Mouse (Mus musculus): ENCODE data around the gene Mertk. TPM values are rescaled to one million over a fixed set of nuclear protein-coding genes. Genes with fewer than 3 reads are reported as not detected.

Gene Mertk
- polyA plus RNA-seq, 1 experiment from 2014 or later, result 1.4 TPM

GRCm38 (mm10) chr2:128850036-128850435, 151.3 kb downstream of the Mertk start:
- Histone ChIP-seq H3K27ac (replicated peaks; ENCODE audit: low read depth, low read length) (no peak overlapping the region), H3K4me1 (ENCODE audit: control insufficient read depth, insufficient read depth, low read length) (no peaks in the 10 kb centered on the region), H3K27me3 (ENCODE audit: control insufficient read depth, insufficient read depth, low read length) (no peaks in the 10 kb centered on the region), H3K36me3 (ENCODE audit: control insufficient read depth, insufficient read depth, low read length) (peaks cover 91% of the 10 kb centered on the region), H3K9me3 (ENCODE audit: control insufficient read depth, low read length) (no peaks in the 10 kb centered on the region), H3K9ac (replicated peaks; ENCODE audit: low read length) (no peak overlapping the region), H3K4me3 (replicated peaks; ENCODE audit: low read depth, low read length) (no peak overlapping the region), H3K4me2 (ENCODE audit: low read length) (no peak overlapping the region)
- WGBS, result 98% methylated on average over 2 of the region's 2 CpGs
- no peak for DNase-seq
- ATAC-seq (ENCODE audit: low FRiP score, low TSS enrichment), result no peak

Other genes starting within 250 kb of the Mertk start
- not detected in 2 replicates for gene Spdye4c, start 107.7 kb upstream of the Mertk start, polyA plus RNA-seq (2014; fragmentation: Nextera tagmentation; extraction: Ambion mirVana)
- gene Anapc1, start 11.6 kb upstream of the Mertk start, polyA plus RNA-seq (2014; fragmentation: Nextera tagmentation; extraction: Ambion mirVana), result 51.8 and 61.5 TPM in 2 replicates
- 32.4 and 39.0 TPM in 2 replicates for gene Tmem87b, start 119.2 kb downstream of the Mertk start, polyA plus RNA-seq (2014; fragmentation: Nextera tagmentation; extraction: Ambion mirVana)
- gene Fbln7, start 164.0 kb downstream of the Mertk start, polyA plus RNA-seq (2014; fragmentation: Nextera tagmentation; extraction: Ambion mirVana), result 1.4 and 1.7 TPM in 2 replicates
- 12.4 and 14.1 TPM in 2 replicates for gene Zc3h8, start 245.1 kb downstream of the Mertk start, polyA plus RNA-seq (2014; fragmentation: Nextera tagmentation; extraction: Ambion mirVana)

Measured in midbrain, embryonic 14.5 days (tissue).